Mouse (Mus musculus): ENCODE results near the gene Dgkg.

DNA sequence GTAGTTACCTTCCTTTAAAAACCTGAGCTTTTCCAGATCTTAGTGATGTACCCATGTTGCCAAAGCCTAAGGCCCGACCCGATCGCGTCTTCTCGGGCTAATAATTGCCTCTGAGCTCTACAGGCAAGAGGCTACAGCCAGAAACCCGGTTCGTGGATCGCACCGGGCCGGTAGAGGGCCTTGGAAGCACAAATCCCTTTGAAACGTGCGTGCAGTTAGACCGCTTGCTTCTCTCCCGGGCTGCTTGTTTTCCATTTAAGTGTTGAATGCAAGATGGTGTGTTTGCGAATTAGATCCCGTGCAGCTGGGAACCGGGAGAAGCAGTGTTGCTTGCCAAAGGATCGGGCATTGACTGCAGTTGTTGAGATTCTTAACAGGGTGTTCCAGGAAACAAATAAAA is 216.8 kb downstream of the Dgkg start:
- TF ChIP-seq POLR2A (IDR thresholded peaks at IDR 0.05; ENCODE audit: borderline replicate concordance, low read depth, low read length) = no peak
- TF ChIP-seq CTCF (IDR thresholded peaks at IDR 0.05; ENCODE audit: low read depth, low read length) = peak; percentile 21; the same call in 1 of the 2 replicates
